Mouse (Mus musculus): Measurements from ENCODE around the gene Kcnj3. TPM values are rescaled to one million over a fixed set of nuclear protein-coding genes. Genes with fewer than 3 reads are reported as not detected.

Kcnj3 gene
- polyA plus RNA-seq, 1 experiment: not detected

DNA sequence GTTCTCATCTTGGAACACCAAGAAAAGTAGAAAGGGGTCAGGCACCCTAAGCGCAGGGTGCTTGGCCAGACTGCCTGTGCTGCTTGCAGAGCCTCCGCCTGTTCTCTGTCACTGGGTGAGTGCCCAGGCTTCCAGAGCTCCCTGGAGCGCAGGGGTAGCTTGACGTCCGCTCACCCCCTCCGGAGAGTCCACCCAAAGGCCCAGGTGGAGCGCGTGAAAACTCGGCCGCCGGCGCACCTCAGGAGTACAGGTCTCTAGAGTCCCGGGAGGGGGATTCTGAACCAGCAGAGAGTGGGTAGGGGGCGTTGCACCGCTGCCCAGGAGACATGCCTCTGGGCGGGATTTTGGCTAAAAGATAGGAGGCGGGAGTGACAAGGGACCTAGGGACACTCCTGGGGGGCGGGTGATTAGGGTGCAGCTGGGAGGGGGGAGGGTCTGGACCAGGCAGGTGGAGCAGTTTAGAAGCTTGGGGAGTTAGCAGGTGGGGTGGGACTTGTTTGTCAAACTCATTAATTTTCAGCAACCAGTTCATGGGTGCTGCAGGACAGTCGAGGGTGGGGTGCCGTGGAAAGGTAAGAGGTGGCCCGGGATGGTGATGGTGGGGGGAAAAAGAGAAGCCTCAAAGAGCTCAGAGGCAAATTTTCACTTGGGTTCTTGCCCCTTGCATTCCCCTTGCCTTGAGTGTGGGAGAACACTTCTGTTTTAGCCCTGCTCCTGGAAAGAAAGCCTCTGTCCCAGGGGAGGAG, 664 bp downstream of the Kcnj3 start:
- Histone ChIP-seq H3K36me3 (ENCODE audit: control insufficient read depth, insufficient read depth) (no peaks in the 10 kb centered on the region), H3K79me3 (ENCODE audit: low read depth) (no peaks in the 10 kb centered on the region), H3K4me3 (ENCODE audit: insufficient read depth, poor library complexity, severe bottlenecking) (no peak overlapping the region), H3K79me2 (ENCODE audit: control insufficient read depth, insufficient read depth) (no peaks in the 10 kb centered on the region), H3ac (ENCODE audit: control insufficient read depth, insufficient read length, low read depth) (no peak overlapping the region), H3K27me3 (ENCODE audit: control insufficient read depth, insufficient read depth, insufficient read length) (no peaks in the 10 kb centered on the region)
- TF ChIP-seq MYOD1 (IDR thresholded peaks at IDR 0.05; ENCODE audit: control insufficient read depth, insufficient read length, low read depth) (no peak), FOSL1 (IDR thresholded peaks at IDR 0.05; ENCODE audit: insufficient read depth, low read length, poor library complexity, severe bottlenecking) (no peak), CTCF (IDR thresholded peaks at IDR 0.05; ENCODE audit: control insufficient read depth, insufficient read depth, insufficient read length) (no peak), CEBPB (IDR thresholded peaks at IDR 0.05; ENCODE audit: low read depth) (no peak), MYOG (IDR thresholded peaks at IDR 0.05; ENCODE audit: control insufficient read depth, extremely low read depth, insufficient read length) (no peak), MAX (IDR thresholded peaks at IDR 0.05) (no peak), USF1 (IDR thresholded peaks at IDR 0.05; ENCODE audit: low read depth) (no peak)

DNA sequence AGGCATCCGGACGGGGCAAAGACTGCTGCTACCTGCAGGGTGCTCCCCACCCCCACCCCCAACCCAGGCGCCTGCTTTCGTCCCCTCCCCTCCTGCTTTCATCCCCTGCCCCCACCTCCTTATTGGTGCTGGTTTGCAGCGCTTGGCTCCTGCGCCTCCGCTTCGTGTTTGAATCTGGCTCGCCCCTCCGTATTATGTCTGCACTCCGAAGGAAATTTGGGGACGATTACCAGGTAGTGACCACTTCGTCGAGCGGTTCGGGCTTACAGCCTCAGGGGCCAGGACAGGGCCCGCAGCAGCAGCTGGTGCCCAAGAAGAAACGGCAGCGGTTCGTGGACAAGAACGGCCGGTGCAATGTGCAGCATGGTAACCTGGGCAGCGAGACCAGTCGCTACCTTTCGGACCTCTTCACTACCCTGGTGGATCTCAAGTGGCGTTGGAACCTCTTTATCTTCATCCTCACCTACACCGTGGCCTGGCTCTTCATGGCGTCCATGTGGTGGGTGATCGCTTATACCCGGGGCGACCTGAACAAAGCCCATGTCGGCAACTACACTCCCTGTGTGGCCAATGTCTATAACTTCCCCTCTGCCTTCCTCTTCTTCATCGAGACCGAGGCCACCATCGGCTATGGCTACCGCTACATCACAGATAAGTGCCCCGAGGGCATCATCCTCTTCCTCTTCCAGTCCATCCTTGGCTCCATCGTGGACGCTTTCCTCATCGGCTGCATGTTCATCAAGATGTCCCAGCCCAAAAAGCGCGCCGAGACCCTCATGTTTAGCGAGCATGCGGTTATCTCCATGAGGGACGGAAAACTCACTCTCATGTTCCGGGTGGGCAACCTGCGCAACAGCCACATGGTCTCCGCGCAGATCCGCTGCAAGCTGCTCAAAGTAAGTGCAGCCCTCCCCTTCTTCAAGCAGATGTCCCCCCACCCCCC, 1.5 kb downstream of the Kcnj3 start:
- Histone ChIP-seq H3K79me3 (ENCODE audit: low read depth) (no peaks in the 10 kb centered on the region), H3K79me2 (ENCODE audit: control insufficient read depth, insufficient read depth) (no peaks in the 10 kb centered on the region), H3K27me3 (ENCODE audit: control insufficient read depth, insufficient read depth, insufficient read length) (no peaks in the 10 kb centered on the region), H3K36me3 (ENCODE audit: control insufficient read depth, insufficient read depth) (no peaks in the 10 kb centered on the region), H3ac (ENCODE audit: control insufficient read depth, insufficient read length, low read depth) (no peak overlapping the region), H3K4me3 (ENCODE audit: insufficient read depth, poor library complexity, severe bottlenecking) (no peak overlapping the region)
- no peak for TF ChIP-seq MYOD1 (IDR thresholded peaks at IDR 0.05; ENCODE audit: control insufficient read depth, insufficient read length, low read depth)
- TF ChIP-seq MYOG (IDR thresholded peaks at IDR 0.05; ENCODE audit: control insufficient read depth, extremely low read depth, insufficient read length): no peak
- TF ChIP-seq MAX (IDR thresholded peaks at IDR 0.05): no peak

- Histone ChIP-seq H3ac (ENCODE audit: control insufficient read depth, insufficient read length, low read depth) (no peak overlapping the region), H3K79me2 (ENCODE audit: control insufficient read depth, insufficient read depth) (no peaks in the 10 kb centered on the region), H3K27me3 (ENCODE audit: control insufficient read depth, insufficient read depth, insufficient read length) (no peaks in the 10 kb centered on the region), H3K4me3 (ENCODE audit: insufficient read depth, poor library complexity, severe bottlenecking) (no peak overlapping the region), H3K36me3 (ENCODE audit: control insufficient read depth, insufficient read depth) (no peaks in the 10 kb centered on the region), H3K79me3 (ENCODE audit: low read depth) (no peaks in the 10 kb centered on the region)
- TF ChIP-seq CTCF (IDR thresholded peaks at IDR 0.05; ENCODE audit: control insufficient read depth, insufficient read depth, insufficient read length) (no peak), MAX (IDR thresholded peaks at IDR 0.05) (no peak), MYOG (IDR thresholded peaks at IDR 0.05; ENCODE audit: control insufficient read depth, extremely low read depth, insufficient read length) (no peak), MYOD1 (IDR thresholded peaks at IDR 0.05; ENCODE audit: control insufficient read depth, insufficient read length, low read depth) (no peak), FOSL1 (IDR thresholded peaks at IDR 0.05; ENCODE audit: insufficient read depth, low read length, poor library complexity, severe bottlenecking) (no peak), CEBPB (IDR thresholded peaks at IDR 0.05; ENCODE audit: low read depth) (no peak), USF1 (IDR thresholded peaks at IDR 0.05; ENCODE audit: low read depth) (no peak)
Measured at GRCm38 (mm10) chr2:55437977-55438376, 2.2 kb downstream of the Kcnj3 start.

- TF ChIP-seq MAX (IDR thresholded peaks at IDR 0.05) (no peak), CTCF (IDR thresholded peaks at IDR 0.05; ENCODE audit: control insufficient read depth, insufficient read depth, insufficient read length) (no peak), MYOG (IDR thresholded peaks at IDR 0.05; ENCODE audit: control insufficient read depth, extremely low read depth, insufficient read length) (no peak), MYOD1 (IDR thresholded peaks at IDR 0.05; ENCODE audit: control insufficient read depth, insufficient read length, low read depth) (no peak), CEBPB (IDR thresholded peaks at IDR 0.05; ENCODE audit: low read depth) (no peak), FOSL1 (IDR thresholded peaks at IDR 0.05; ENCODE audit: insufficient read depth, low read length, poor library complexity, severe bottlenecking) (no peak), USF1 (IDR thresholded peaks at IDR 0.05; ENCODE audit: low read depth) (no peak)
- H3ac ChIP-seq (ENCODE audit: control insufficient read depth, insufficient read length, low read depth): no peak overlapping the region
- no peaks in the 10 kb centered on the region for H3K27me3 ChIP-seq (ENCODE audit: control insufficient read depth, insufficient read depth, insufficient read length)
- no peak overlapping the region for H3K4me3 ChIP-seq (ENCODE audit: insufficient read depth, poor library complexity, severe bottlenecking)
- H3K79me3 ChIP-seq (ENCODE audit: low read depth): no peaks in the 10 kb centered on the region
- H3K79me2 ChIP-seq (ENCODE audit: control insufficient read depth, insufficient read depth): no peaks in the 10 kb centered on the region
- no peaks in the 10 kb centered on the region for H3K36me3 ChIP-seq (ENCODE audit: control insufficient read depth, insufficient read depth)
Measured at GRCm38 (mm10) chr2:55439211-55439610, 3.4 kb downstream of the Kcnj3 start.

DNA sequence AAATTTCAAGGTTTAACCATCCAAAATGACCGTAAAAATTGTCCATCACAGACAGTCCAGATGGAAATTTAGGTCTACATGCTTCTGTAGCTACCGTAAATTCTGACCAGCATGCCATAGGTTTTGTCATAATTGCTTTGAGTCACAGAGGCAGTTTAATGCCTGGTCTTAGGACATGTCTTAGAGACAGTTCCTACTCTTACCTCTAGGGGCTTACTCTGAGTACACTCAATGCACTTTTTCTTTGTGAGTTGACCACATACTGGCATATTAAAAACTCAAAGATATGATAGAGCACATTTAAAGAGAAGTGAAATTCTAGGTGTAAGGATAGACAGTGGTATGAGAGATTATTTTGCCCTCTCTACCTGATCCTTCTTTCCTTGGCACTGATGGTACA, 6.2 kb downstream of the Kcnj3 start:
- no peak overlapping the region for H3K4me3 ChIP-seq (ENCODE audit: insufficient read depth, poor library complexity, severe bottlenecking)
- TF ChIP-seq FOSL1 (IDR thresholded peaks at IDR 0.05; ENCODE audit: insufficient read depth, low read length, poor library complexity, severe bottlenecking): no peak
- TF ChIP-seq CTCF (IDR thresholded peaks at IDR 0.05; ENCODE audit: control insufficient read depth, insufficient read depth, insufficient read length): no peak
- TF ChIP-seq MYOG (IDR thresholded peaks at IDR 0.05; ENCODE audit: control insufficient read depth, extremely low read depth, insufficient read length): no peak
- TF ChIP-seq MAX (IDR thresholded peaks at IDR 0.05): no peak
- TF ChIP-seq CEBPB (IDR thresholded peaks at IDR 0.05; ENCODE audit: low read depth): no peak
- TF ChIP-seq MYOD1 (IDR thresholded peaks at IDR 0.05; ENCODE audit: control insufficient read depth, insufficient read length, low read depth): no peak
- TF ChIP-seq USF1 (IDR thresholded peaks at IDR 0.05; ENCODE audit: low read depth): no peak
- no peaks in the 10 kb centered on the region for H3K36me3 ChIP-seq (ENCODE audit: control insufficient read depth, insufficient read depth)
- H3K79me3 ChIP-seq (ENCODE audit: low read depth): no peaks in the 10 kb centered on the region
- H3K79me2 ChIP-seq (ENCODE audit: control insufficient read depth, insufficient read depth): no peaks in the 10 kb centered on the region
- H3K27me3 ChIP-seq (ENCODE audit: control insufficient read depth, insufficient read depth, insufficient read length): no peaks in the 10 kb centered on the region
- no peak overlapping the region for H3ac ChIP-seq (ENCODE audit: control insufficient read depth, insufficient read length, low read depth)

Measured in C2C12 (cell line).